Mouse (Mus musculus): ENCODE measurements around the gene Ankrd1.

DNA sequence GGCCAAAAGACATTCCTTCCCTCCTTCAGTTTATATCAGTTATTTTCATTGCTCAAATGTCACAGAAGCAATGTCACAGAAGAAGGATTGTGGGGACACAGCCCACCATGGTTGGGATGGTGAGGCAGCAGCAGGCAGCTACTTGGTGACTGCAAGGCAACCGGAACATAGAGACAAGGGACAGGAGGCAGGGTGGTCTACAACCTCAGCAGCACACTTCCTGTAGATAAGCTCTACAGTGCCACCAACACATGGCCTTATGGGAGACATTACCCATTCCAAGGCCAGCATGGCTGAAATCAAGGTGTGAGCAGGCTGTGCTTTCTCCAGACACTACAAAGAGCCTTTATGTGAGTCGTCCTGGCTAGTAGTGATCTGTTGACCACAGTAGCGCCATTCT, 22.7 kb downstream of the Ankrd1 start:
- no peak for TF ChIP-seq POLR2A (IDR thresholded peaks at IDR 0.05; ENCODE audit: borderline replicate concordance, extremely low read depth, low read depth, low read length)
- TF ChIP-seq CTCF (IDR thresholded peaks at IDR 0.05; ENCODE audit: insufficient read depth, low read length), result no peak
